Mouse (Mus musculus): ENCODE measurements at regions not wholly inside any gene's neighbourhood (a gene's known extent, or its start where the extent isn't known, plus 50 kb on each side); places are given as distances from the start of the nearest gene placed in this dataset.

DNA sequence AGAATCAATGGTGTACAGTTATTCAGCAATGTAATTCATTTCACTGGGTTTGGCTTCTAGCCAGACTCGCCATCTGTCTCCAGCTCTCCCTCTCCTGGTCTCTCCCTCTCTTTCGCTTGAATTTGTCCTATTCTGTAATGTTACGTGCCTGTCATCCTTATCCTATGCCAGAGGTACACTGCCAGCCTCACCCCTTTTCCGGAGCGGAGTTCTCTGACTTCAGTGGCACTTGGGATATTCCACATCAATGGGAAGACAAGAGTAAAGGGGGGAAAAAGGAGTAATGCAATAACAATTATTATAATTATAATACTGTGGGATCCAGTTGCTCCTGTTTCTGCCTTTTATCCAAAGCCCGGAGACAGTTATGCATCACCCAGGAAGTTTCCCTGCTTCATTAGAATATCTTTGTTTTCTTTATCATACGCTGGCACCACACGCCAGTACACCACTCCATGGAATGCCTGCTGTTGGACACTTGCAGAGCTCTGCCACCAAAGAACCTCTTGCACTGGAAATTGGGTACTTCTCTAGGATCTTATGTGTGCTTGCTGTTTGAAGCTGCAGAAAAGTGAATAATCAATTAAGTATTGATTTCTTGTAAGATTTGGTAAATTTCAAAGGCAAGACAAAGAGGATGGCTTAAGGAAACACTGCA is 953.6 kb upstream of the Gm8797 start:
- peak; percentile 96 for DNase-seq (ENCODE audit: low spot score)
- Histone ChIP-seq H3K9me3 (replicated peaks; ENCODE audit: control insufficient read depth, low read length) (no peaks in the 10 kb centered on the region), H3K4me1 (ENCODE audit: control insufficient read depth, insufficient read depth, low read length) (peaks cover 16% of the 10 kb centered on the region), H3K27me3 (replicated peaks; ENCODE audit: control insufficient read depth, insufficient read depth, low read length) (no peaks in the 10 kb centered on the region), H3K36me3 (ENCODE audit: control insufficient read depth, insufficient read depth, low read length) (no peaks in the 10 kb centered on the region), H3K4me3 (ENCODE audit: low read depth, low read length) (peak overlapping the region; percentile 26), H3K9ac (ENCODE audit: low read length) (peak overlapping the region; percentile 25; the same call in 1 of the 2 replicates), H3K4me2 (ENCODE audit: low read length) (peak overlapping the region; percentile 38), H3K27ac (ENCODE audit: low read depth, low read length) (peak overlapping the region; percentile 75)
- 6% methylated on average over 8 of the region's 8 CpGs for WGBS
- peak; percentile 86 for ATAC-seq

GRCm38 (mm10) chr3:4797567-4797940 is 953.1 kb upstream of the Gm8797 start:
- WGBS, result 8% methylated on average over 6 of the region's 6 CpGs
- Histone ChIP-seq H3K4me1 (ENCODE audit: control insufficient read depth, insufficient read depth, low read length) (peaks cover 16% of the 10 kb centered on the region), H3K4me2 (ENCODE audit: low read length) (peak overlapping the region; percentile 38), H3K9ac (ENCODE audit: low read length) (peak overlapping the region; percentile 25; the same call in 1 of the 2 replicates), H3K27me3 (replicated peaks; ENCODE audit: control insufficient read depth, insufficient read depth, low read length) (no peaks in the 10 kb centered on the region), H3K4me3 (ENCODE audit: low read depth, low read length) (peak overlapping the region; percentile 26), H3K9me3 (replicated peaks; ENCODE audit: control insufficient read depth, low read length) (no peaks in the 10 kb centered on the region), H3K27ac (ENCODE audit: low read depth, low read length) (peak overlapping the region; percentile 75), H3K36me3 (ENCODE audit: control insufficient read depth, insufficient read depth, low read length) (no peaks in the 10 kb centered on the region)
- peak; percentile 69 for DNase-seq (ENCODE audit: low spot score)
- peak; percentile 14; the same call in 1 of the 2 replicates for ATAC-seq

- no peaks in the 10 kb centered on the region for H3K27me3 ChIP-seq (replicated peaks; ENCODE audit: control insufficient read depth, insufficient read depth, low read length)
- peak overlapping the region; percentile 53; the same call in 1 of the 2 replicates for H3K27ac ChIP-seq (ENCODE audit: low read depth, low read length)
- H3K4me3 ChIP-seq (ENCODE audit: low read depth, low read length), result peak overlapping the region; percentile 26
- ATAC-seq (peak; percentile 5; the same call in 1 of the 2 replicates), DNase-seq (ENCODE audit: low spot score) (peak; percentile 65)
- WGBS, result 6% methylated on average over 3 of the region's 3 CpGs
- H3K4me1 ChIP-seq (ENCODE audit: control insufficient read depth, insufficient read depth, low read length), result peaks cover 16% of the 10 kb centered on the region
- H3K36me3 ChIP-seq (ENCODE audit: control insufficient read depth, insufficient read depth, low read length), result no peaks in the 10 kb centered on the region
- H3K9me3 ChIP-seq (replicated peaks; ENCODE audit: control insufficient read depth, low read length), result no peaks in the 10 kb centered on the region
- peak overlapping the region; percentile 38 for H3K4me2 ChIP-seq (ENCODE audit: low read length)
- no peak overlapping the region for H3K9ac ChIP-seq (ENCODE audit: low read length)
Observed at GRCm38 (mm10) chr3:4798366-4798765, 952.2 kb upstream of the Gm8797 start.

- Histone ChIP-seq H3K4me1 (ENCODE audit: control insufficient read depth, insufficient read depth, low read length) (no peaks in the 10 kb centered on the region), H3K4me2 (ENCODE audit: low read length) (no peak overlapping the region), H3K36me3 (ENCODE audit: control insufficient read depth, insufficient read depth, low read length) (no peaks in the 10 kb centered on the region), H3K9me3 (replicated peaks; ENCODE audit: control insufficient read depth, low read length) (no peaks in the 10 kb centered on the region), H3K9ac (ENCODE audit: low read length) (no peak overlapping the region), H3K4me3 (ENCODE audit: low read depth, low read length) (no peak overlapping the region), H3K27me3 (replicated peaks; ENCODE audit: control insufficient read depth, insufficient read depth, low read length) (no peaks in the 10 kb centered on the region), H3K27ac (ENCODE audit: low read depth, low read length) (no peak overlapping the region)
- ATAC-seq (peak; percentile 87; the same call in 1 of the 2 replicates), DNase-seq (ENCODE audit: low spot score) (peak; percentile 74)
- 70% methylated on average over 1 of the region's 1 CpGs for WGBS
Observed at GRCm38 (mm10) chr3:4834459-4834858, 916.1 kb upstream of the Gm8797 start.

GRCm38 (mm10) chr3:4835645-4836044 is 915.0 kb upstream of the Gm8797 start:
- H3K27me3 ChIP-seq (replicated peaks; ENCODE audit: control insufficient read depth, insufficient read depth, low read length), result no peaks in the 10 kb centered on the region
- H3K9ac ChIP-seq (ENCODE audit: low read length), result no peak overlapping the region
- WGBS, result 97% methylated on average over 1 of the region's 1 CpGs
- H3K36me3 ChIP-seq (ENCODE audit: control insufficient read depth, insufficient read depth, low read length), result no peaks in the 10 kb centered on the region
- no peak overlapping the region for H3K4me3 ChIP-seq (ENCODE audit: low read depth, low read length)
- H3K4me2 ChIP-seq (ENCODE audit: low read length), result no peak overlapping the region
- ATAC-seq (no peak), DNase-seq (ENCODE audit: low spot score) (no peak)
- H3K4me1 ChIP-seq (ENCODE audit: control insufficient read depth, insufficient read depth, low read length), result no peaks in the 10 kb centered on the region
- H3K27ac ChIP-seq (ENCODE audit: low read depth, low read length), result no peak overlapping the region
- no peaks in the 10 kb centered on the region for H3K9me3 ChIP-seq (replicated peaks; ENCODE audit: control insufficient read depth, low read length)

DNA sequence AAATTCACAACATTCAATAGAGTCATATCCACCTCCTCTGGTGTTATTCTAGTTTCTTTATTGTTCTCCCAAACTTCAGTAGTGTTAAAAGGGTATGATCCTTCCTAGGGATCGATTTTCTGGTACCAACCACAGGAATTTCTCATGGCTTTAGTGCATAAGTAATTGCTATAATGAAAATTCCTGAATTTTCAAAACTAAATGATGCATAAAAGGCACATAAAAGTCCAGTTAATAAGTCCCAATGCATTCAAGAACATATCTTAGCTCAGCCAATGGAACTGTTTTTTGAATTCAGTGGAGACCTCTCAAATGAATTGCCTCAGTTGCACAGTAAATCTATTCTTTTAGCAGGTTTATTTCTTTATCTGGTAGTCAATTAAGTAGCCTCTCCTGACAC is 913.7 kb upstream of the Gm8797 start:
- Histone ChIP-seq H3K27me3 (replicated peaks; ENCODE audit: control insufficient read depth, insufficient read depth, low read length) (no peaks in the 10 kb centered on the region), H3K27ac (ENCODE audit: low read depth, low read length) (no peak overlapping the region), H3K9me3 (replicated peaks; ENCODE audit: control insufficient read depth, low read length) (no peaks in the 10 kb centered on the region), H3K36me3 (ENCODE audit: control insufficient read depth, insufficient read depth, low read length) (no peaks in the 10 kb centered on the region), H3K4me3 (ENCODE audit: low read depth, low read length) (no peak overlapping the region), H3K4me2 (ENCODE audit: low read length) (no peak overlapping the region), H3K4me1 (ENCODE audit: control insufficient read depth, insufficient read depth, low read length) (no peaks in the 10 kb centered on the region), H3K9ac (ENCODE audit: low read length) (no peak overlapping the region)
- no peak for DNase-seq (ENCODE audit: low spot score)
- ATAC-seq, result no peak
- WGBS, result 37% methylated on average over 1 of the region's 1 CpGs

GRCm38 (mm10) chr3:4854958-4855566 is 895.5 kb upstream of the Gm8797 start:
- Histone ChIP-seq H3K9ac (ENCODE audit: low read length) (no peak overlapping the region), H3K4me1 (ENCODE audit: control insufficient read depth, insufficient read depth, low read length) (no peaks in the 10 kb centered on the region; the same call in 1 of the 2 replicates), H3K36me3 (ENCODE audit: control insufficient read depth, insufficient read depth, low read length) (no peaks in the 10 kb centered on the region), H3K9me3 (replicated peaks; ENCODE audit: control insufficient read depth, low read length) (no peaks in the 10 kb centered on the region), H3K27ac (ENCODE audit: low read depth, low read length) (no peak overlapping the region), H3K4me3 (ENCODE audit: low read depth, low read length) (no peak overlapping the region), H3K4me2 (ENCODE audit: low read length) (no peak overlapping the region), H3K27me3 (replicated peaks; ENCODE audit: control insufficient read depth, insufficient read depth, low read length) (no peaks in the 10 kb centered on the region)
- no peak for ATAC-seq
- DNase-seq (ENCODE audit: low spot score), result peak; percentile 11
- WGBS, result 15% methylated on average over 1 of the region's 1 CpGs

DNA sequence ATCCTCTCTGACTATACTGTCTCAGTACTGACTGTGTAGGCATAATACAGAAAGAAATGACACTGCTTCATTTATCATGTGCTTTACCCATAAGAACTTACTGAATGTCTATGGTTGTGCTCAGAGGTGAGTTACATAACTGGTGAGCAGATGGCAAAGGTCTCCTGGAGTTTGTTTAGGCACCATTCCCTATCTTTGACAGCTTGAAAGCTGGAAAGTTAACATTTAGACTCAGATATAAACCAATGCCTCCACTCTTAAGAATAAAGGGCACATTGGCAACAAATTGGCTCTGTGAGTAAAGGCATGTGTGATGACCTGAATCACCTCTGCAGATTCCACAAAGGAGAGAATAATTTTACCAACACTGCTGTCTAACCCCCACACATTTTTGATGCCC is 894.0 kb upstream of the Gm8797 start:
- ATAC-seq (no peak), DNase-seq (ENCODE audit: low spot score) (no peak)
- no peaks in the 10 kb centered on the region; the same call in 1 of the 2 replicates for H3K4me1 ChIP-seq (ENCODE audit: control insufficient read depth, insufficient read depth, low read length)
- H3K27me3 ChIP-seq (replicated peaks; ENCODE audit: control insufficient read depth, insufficient read depth, low read length), result no peaks in the 10 kb centered on the region
- no peaks in the 10 kb centered on the region for H3K9me3 ChIP-seq (replicated peaks; ENCODE audit: control insufficient read depth, low read length)
- no peak overlapping the region for H3K27ac ChIP-seq (ENCODE audit: low read depth, low read length)
- H3K4me2 ChIP-seq (ENCODE audit: low read length), result no peak overlapping the region
- no peaks in the 10 kb centered on the region for H3K36me3 ChIP-seq (ENCODE audit: control insufficient read depth, insufficient read depth, low read length)
- H3K9ac ChIP-seq (ENCODE audit: low read length), result no peak overlapping the region
- no peak overlapping the region for H3K4me3 ChIP-seq (ENCODE audit: low read depth, low read length)

DNA sequence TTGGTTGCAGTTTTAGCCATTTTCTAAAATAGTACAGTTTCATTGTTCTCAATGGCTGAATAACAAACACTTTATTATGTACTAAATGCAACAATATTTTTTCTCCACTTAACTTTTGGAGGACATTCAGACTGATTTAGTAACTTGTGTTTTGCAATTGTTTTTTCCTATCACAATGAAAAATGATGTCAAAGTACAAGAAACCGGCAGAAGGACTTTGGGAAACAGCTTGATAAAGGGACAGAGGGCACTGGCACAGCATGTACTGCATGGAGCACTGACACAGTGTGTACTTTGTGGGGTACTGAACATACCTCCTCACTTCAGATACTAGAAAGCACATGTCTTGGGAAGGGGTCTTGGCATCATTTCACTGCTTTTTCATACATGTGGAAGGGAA is 884.4 kb upstream of the Gm8797 start:
- Histone ChIP-seq H3K27me3 (replicated peaks; ENCODE audit: control insufficient read depth, insufficient read depth, low read length) (no peaks in the 10 kb centered on the region), H3K4me3 (ENCODE audit: low read depth, low read length) (no peak overlapping the region), H3K4me1 (ENCODE audit: control insufficient read depth, insufficient read depth, low read length) (no peaks in the 10 kb centered on the region), H3K4me2 (ENCODE audit: low read length) (no peak overlapping the region), H3K36me3 (ENCODE audit: control insufficient read depth, insufficient read depth, low read length) (no peaks in the 10 kb centered on the region), H3K9ac (ENCODE audit: low read length) (no peak overlapping the region), H3K27ac (ENCODE audit: low read depth, low read length) (no peak overlapping the region), H3K9me3 (replicated peaks; ENCODE audit: control insufficient read depth, low read length) (no peaks in the 10 kb centered on the region)
- WGBS, result 76% methylated on average over 1 of the region's 1 CpGs
- no peak for ATAC-seq
- DNase-seq (ENCODE audit: low spot score), result no peak
